Mouse (Mus musculus) MEL (cell line): Measurements from ENCODE around the gene Tmem260. TPM values are rescaled to one million over a fixed set of nuclear protein-coding genes. Genes with fewer than 3 reads are reported as not detected.

ENCODE experiments used
- DNase-seq: peaks from one replicate; pipeline ENCODE4 v3.0.0; 2011; ENCODE audit warnings: low read depth, low spot score
- H3K27ac ChIP-seq: 2 replicates; pipeline ENCODE4 v1.5.1; 2012; ENCODE audit warnings: low read depth, mild to moderate bottlenecking, control low read depth, low read length, moderate library complexity; ENCODE audit not compliant: control insufficient read depth
- H3K27me3 ChIP-seq, 2 experiments: fragments of 150-350 bp in 1 of 2; sonication (generic) in 1 of 2; 2 replicates each; pipeline ENCODE4 v1.6.1; 2012; ENCODE audit warnings: low read length in 2 of 2, mild to moderate bottlenecking in 2 of 2, improper control_type of control experiment in 1 of 2, moderate library complexity in 1 of 2; ENCODE audit not compliant: insufficient read depth in 2 of 2, control insufficient read depth in 1 of 2
- H3K36me3 ChIP-seq, 2 experiments: 2 replicates each; pipeline ENCODE4 v1.6.1; 2012 to 2014; ENCODE audit warnings: low read length in 2 of 2, improper control_type of control experiment in 1 of 2, inconsistent platforms in 1 of 2, mild to moderate bottlenecking in 1 of 2; ENCODE audit not compliant: insufficient read depth in 2 of 2, control insufficient read depth in 1 of 2
- H3K4me1 ChIP-seq, 2 experiments: fragments of 150-350 bp in 1 of 2; sonication (generic) in 1 of 2; 2 replicates each; pipeline ENCODE4 v1.6.1; 2012; ENCODE audit warnings: low read length in 2 of 2, improper control_type of control experiment in 1 of 2, mild to moderate bottlenecking in 1 of 2; ENCODE audit not compliant: insufficient read depth in 2 of 2, control insufficient read depth in 1 of 2
- H3K4me3 ChIP-seq, 2 experiments: fragments of 150-350 bp in 1 of 2; sonication (generic) in 1 of 2; 2 replicates each; pipeline ENCODE4 v1.5.1; 2012; ENCODE audit warnings: low read depth in 2 of 2, low read length in 2 of 2, mild to moderate bottlenecking in 2 of 2, moderate library complexity in 2 of 2, control low read depth in 1 of 2, improper control_type of control experiment in 1 of 2; ENCODE audit not compliant: control insufficient read depth in 1 of 2, insufficient read depth in 1 of 2
- H3K79me2 ChIP-seq: 2 replicates; pipeline ENCODE4 v1.6.1; 2012; ENCODE audit warnings: mild to moderate bottlenecking, low read length, moderate library complexity; ENCODE audit not compliant: control insufficient read depth, poor library complexity, insufficient read depth
- H3K9ac ChIP-seq: 2 replicates; pipeline ENCODE4 v1.6.1; 2012; ENCODE audit warnings: low read depth, mild to moderate bottlenecking, control low read depth, low read length, moderate library complexity; ENCODE audit not compliant: control insufficient read depth, poor library complexity, severe bottlenecking
- H3K9me3 ChIP-seq: fragments of 150-350 bp; sonication (generic); replicated peaks from 2 replicates; pipeline ENCODE4 v1.6.1; 2012; ENCODE audit warnings: mild to moderate bottlenecking, low read length, improper control_type of control experiment, moderate library complexity; ENCODE audit not compliant: insufficient read depth
- CHD1 ChIP-seq: IDR thresholded peaks from 2 replicates; pipeline ENCODE4 v1.6.1; 2012; ENCODE audit warnings: low read depth, mild to moderate bottlenecking, inconsistent platforms, low read length, improper control_type of control experiment
- CHD2 ChIP-seq: IDR thresholded peaks from 2 replicates; pipeline ENCODE4 v1.6.1; 2011; ENCODE audit warnings: low read length, improper control_type of control experiment
- CTCF ChIP-seq, 3 experiments: IDR thresholded peaks in 2 of 3; conservative IDR thresholded peaks in 1 of 3; 2 replicates each; pipeline ENCODE4 v1.5.1; 2011 to 2012; ENCODE audit warnings: low read length in 3 of 3, low read depth in 2 of 3, mild to moderate bottlenecking in 2 of 3, improper control_type of control experiment in 1 of 3, inconsistent platforms in 1 of 3, mixed read lengths in 1 of 3, moderate library complexity in 1 of 3; ENCODE audit not compliant: control insufficient read depth in 1 of 3, insufficient read depth in 1 of 3, poor library complexity in 1 of 3, severe bottlenecking in 1 of 3
- E2F4 ChIP-seq: IDR thresholded peaks from 2 replicates; pipeline ENCODE4 v1.6.1; 2011; ENCODE audit warnings: low read depth, low read length, improper control_type of control experiment, borderline replicate concordance
- EP300 ChIP-seq, 2 experiments: IDR thresholded peaks; 2 replicates each; pipeline ENCODE4 v1.6.1; 2011; ENCODE audit warnings: improper control_type of control experiment in 2 of 2, low read length in 2 of 2, low read depth in 1 of 2, mild to moderate bottlenecking in 1 of 2
- ETS1 ChIP-seq: IDR thresholded peaks from 2 replicates; pipeline ENCODE4 v1.6.1; 2012; ENCODE audit warnings: low read depth, mild to moderate bottlenecking, inconsistent platforms, low read length, improper control_type of control experiment, moderate library complexity
- HCFC1 ChIP-seq: IDR thresholded peaks from 2 replicates; pipeline ENCODE4 v1.6.1; 2012; ENCODE audit warnings: low read depth, mild to moderate bottlenecking, inconsistent platforms, low read length, improper control_type of control experiment, moderate library complexity
- KAT2A ChIP-seq: conservative IDR thresholded peaks from 2 replicates; pipeline ENCODE4 v1.6.1; 2012; ENCODE audit warnings: low read depth, low read length, improper control_type of control experiment, inconsistent platforms
- MAFK ChIP-seq: IDR thresholded peaks from 2 replicates; pipeline ENCODE4 v1.6.1; 2011; ENCODE audit warnings: low read depth, mild to moderate bottlenecking, low read length, improper control_type of control experiment, borderline replicate concordance
- MAZ ChIP-seq: IDR thresholded peaks from 2 replicates; pipeline ENCODE4 v1.6.1; 2012; ENCODE audit warnings: low read depth, mild to moderate bottlenecking, inconsistent platforms, low read length, improper control_type of control experiment
- MEF2A ChIP-seq: IDR thresholded peaks from 2 replicates; pipeline ENCODE4 v1.6.1; 2014; ENCODE audit warnings: low read depth, mild to moderate bottlenecking, inconsistent platforms, low read length, improper control_type of control experiment; ENCODE audit not compliant: poor library complexity, insufficient replicate concordance, severe bottlenecking; ENCODE audit errors: extremely low read depth
- MXI1 ChIP-seq: IDR thresholded peaks from 2 replicates; pipeline ENCODE4 v1.6.1; 2011; ENCODE audit warnings: mild to moderate bottlenecking, low read depth, low read length, improper control_type of control experiment
- MYB ChIP-seq: IDR thresholded peaks from 2 replicates; pipeline ENCODE4 v1.6.1; 2011; ENCODE audit warnings: mild to moderate bottlenecking, low read depth, low read length, improper control_type of control experiment
- MYC ChIP-seq: IDR thresholded peaks from 2 replicates; pipeline ENCODE4 v1.6.1; 2011; ENCODE audit warnings: low read depth, mild to moderate bottlenecking, low read length, improper control_type of control experiment, moderate library complexity
- NELFE ChIP-seq: IDR thresholded peaks from 2 replicates; pipeline ENCODE4 v1.6.1; 2011; ENCODE audit warnings: low read depth, low read length, improper control_type of control experiment
- NRF1 ChIP-seq: IDR thresholded peaks from 2 replicates; pipeline ENCODE4 v1.6.1; 2014; ENCODE audit warnings: low read depth, mild to moderate bottlenecking, inconsistent platforms, low read length, improper control_type of control experiment, moderate library complexity; ENCODE audit not compliant: poor library complexity, insufficient read depth, severe bottlenecking
- POLR2AphosphoS2 ChIP-seq: IDR thresholded peaks from 2 replicates; pipeline ENCODE4 v1.6.1; 2011; ENCODE audit warnings: low read length, improper control_type of control experiment
- POLR2AphosphoS5 ChIP-seq: IDR thresholded peaks from 2 replicates; pipeline ENCODE4 v1.6.1; 2012; ENCODE audit warnings: low read depth, borderline replicate concordance, mild to moderate bottlenecking, inconsistent platforms, low read length, moderate library complexity, mixed read lengths
- RAD21 ChIP-seq: IDR thresholded peaks from 2 replicates; pipeline ENCODE4 v1.6.1; 2011; ENCODE audit warnings: mild to moderate bottlenecking, low read depth, low read length, improper control_type of control experiment
- SMC3 ChIP-seq: IDR thresholded peaks from 2 replicates; pipeline ENCODE4 v1.6.1; 2011; ENCODE audit warnings: low read depth, low read length, improper control_type of control experiment
- TBP ChIP-seq: IDR thresholded peaks from 2 replicates; pipeline ENCODE4 v1.8.0; 2011; ENCODE audit warnings: low read depth, low read length, improper control_type of control experiment
- TCF12 ChIP-seq: IDR thresholded peaks from 2 replicates; pipeline ENCODE4 v1.6.1; 2014; ENCODE audit warnings: low read depth, mild to moderate bottlenecking, inconsistent platforms, low read length, improper control_type of control experiment, moderate library complexity
- ZKSCAN1 ChIP-seq: IDR thresholded peaks from 2 replicates; pipeline ENCODE4 v1.6.1; 2012; ENCODE audit warnings: low read depth, mild to moderate bottlenecking, inconsistent platforms, low read length, improper control_type of control experiment, moderate library complexity
- ZMIZ1 ChIP-seq: IDR thresholded peaks from 2 replicates; pipeline ENCODE4 v1.6.1; 2012; ENCODE audit warnings: low read depth, mild to moderate bottlenecking, inconsistent platforms, low read length, improper control_type of control experiment, moderate library complexity
- ZNF384 ChIP-seq: IDR thresholded peaks from 2 replicates; pipeline ENCODE4 v1.6.1; 2012; ENCODE audit warnings: low read depth, mild to moderate bottlenecking, inconsistent platforms, low read length, improper control_type of control experiment
- polyA plus RNA-seq, 2 experiments: library from polyadenylated mRNA; stranded (reverse) in 1 of 2; unstranded in 1 of 2; fragments of >175 nt in 1 of 2; fragments of >200 nt in 1 of 2; gene quantifications; 2 replicates each; pipeline versions ENCODE4 v1.2.1 to v1.2.4; 2012; ENCODE audit warnings: low replicate concordance in 2 of 2, low read depth in 1 of 2; ENCODE audit not compliant: insufficient read length in 2 of 2, insufficient read depth in 1 of 2, missing spikeins in 1 of 2
- total RNA-seq: library from RNA; depleted of rRNA; stranded (reverse); fragments of 300-350 nt; gene quantifications from 2 replicates; pipeline ENCODE4 v1.2.3, GENCODE M21; 2012

Tmem260 gene
- total and polyA plus RNA-seq, 3 experiments, result 2.8 to 5.6 TPM; not detected in 1

DNA sequence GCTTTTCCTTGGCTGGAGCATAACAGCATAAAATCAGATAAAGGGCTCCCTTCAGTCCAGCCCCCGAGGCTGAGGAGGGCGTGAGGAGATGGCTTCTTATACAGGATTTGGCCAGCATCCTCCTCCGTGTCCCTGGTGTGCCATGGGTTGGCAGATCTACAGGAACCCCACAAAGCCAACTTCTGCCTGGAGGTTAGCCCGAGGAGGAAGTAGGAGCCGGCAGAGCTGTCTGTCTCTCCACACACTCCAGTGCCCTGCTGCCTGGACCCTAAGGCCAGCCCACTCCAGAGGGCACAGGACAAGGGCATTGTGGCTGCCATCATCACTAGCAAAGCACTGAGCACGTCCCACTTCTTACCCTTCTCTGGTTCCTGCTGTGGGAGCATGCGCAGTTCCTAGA, 68.7 kb downstream of the Tmem260 start:
- Histone ChIP-seq H3K4me3 (no peak overlapping the region), H3K9me3 (no peaks in the 10 kb centered on the region), H3K9ac (no peak overlapping the region), H3K4me1 (no peaks in the 10 kb centered on the region), H3K27ac (no peak overlapping the region), H3K79me2 (no peaks in the 10 kb centered on the region), H3K27me3 (no peaks in the 10 kb centered on the region), H3K36me3 (no peaks in the 10 kb centered on the region)
- TF ChIP-seq MAZ (no peak), MYC (no peak), EP300 (IDR thresholded peaks at IDR 0.05; ENCODE audit: low read depth in 1 of 2, low read length in 2 of 2) (no peak), NRF1 (no peak), MYB (no peak), MAFK (no peak), HCFC1 (no peak), CHD2 (no peak), MXI1 (no peak), MEF2A (no peak), ZMIZ1 (no peak), SMC3 (no peak), CTCF (IDR thresholded peaks at IDR 0.05 in 2 of 3, conservative IDR thresholded peaks at IDR 0.05 in 1 of 3; ENCODE audit: control insufficient read depth in 1 of 3, insufficient read depth in 1 of 3, low read depth in 2 of 3, low read length in 3 of 3, poor library complexity in 1 of 3, severe bottlenecking in 1 of 3) (no peak), TBP (no peak), RAD21 (no peak), ZNF384 (no peak), ZKSCAN1 (no peak), POLR2AphosphoS2 (no peak), ETS1 (no peak), E2F4 (no peak)
- DNase-seq, result no peak

GRCm38 (mm10) chr14:48515538-48515937, 69.6 kb downstream of the Tmem260 start:
- Histone ChIP-seq H3K4me3 (no peak overlapping the region), H3K27ac (no peak overlapping the region), H3K27me3 (no peaks in the 10 kb centered on the region), H3K9me3 (no peaks in the 10 kb centered on the region), H3K9ac (no peak overlapping the region), H3K36me3 (no peaks in the 10 kb centered on the region), H3K79me2 (no peaks in the 10 kb centered on the region), H3K4me1 (no peaks in the 10 kb centered on the region)
- TF ChIP-seq ZMIZ1 (no peak), POLR2AphosphoS5 (no peak), CHD1 (no peak), MXI1 (no peak), MYB (no peak), ZNF384 (no peak), NELFE (no peak), TCF12 (no peak), CTCF (IDR thresholded peaks at IDR 0.05 in 2 of 3, conservative IDR thresholded peaks at IDR 0.05 in 1 of 3; ENCODE audit: control insufficient read depth in 1 of 3, insufficient read depth in 1 of 3, low read depth in 2 of 3, low read length in 3 of 3, poor library complexity in 1 of 3, severe bottlenecking in 1 of 3) (no peak), KAT2A (no peak)
- no peak for DNase-seq
